Mouse (Mus musculus) CH12.LX (cell line): ENCODE measurements around the gene Sstr3. TPM values are rescaled to one million over a fixed set of nuclear protein-coding genes. Genes with fewer than 3 reads are reported as not detected.

Experiments used
- DNase-seq: peaks from one replicate; pipeline ENCODE4 v3.0.0-alpha.2; 2013; ENCODE audit errors: extremely low read depth
- H3K27ac ChIP-seq: 2 replicates; pipeline ENCODE4 v1.5.1; 2012; ENCODE audit warnings: low read depth, mild to moderate bottlenecking, control low read depth, moderate library complexity; ENCODE audit not compliant: insufficient read depth
- H3K27me3 ChIP-seq: replicated peaks from 2 replicates; pipeline ENCODE3; 2012; ENCODE audit warnings: inconsistent platforms
- H3K36me3 ChIP-seq, 2 experiments: replicated peaks in 1 of 2; 2 replicates each; pipeline versions ENCODE3 to v1.6.1; 2012; ENCODE audit warnings: inconsistent platforms in 1 of 2, low read length in 1 of 2, mild to moderate bottlenecking in 1 of 2, mixed read lengths in 1 of 2, moderate library complexity in 1 of 2; ENCODE audit not compliant: control insufficient read depth in 1 of 2, insufficient read depth in 1 of 2
- H3K4me1 ChIP-seq, 2 experiments: 2 replicates each; pipeline ENCODE4 v1.6.1; 2012; ENCODE audit warnings: inconsistent platforms in 1 of 2, moderate library complexity in 1 of 2; ENCODE audit not compliant: insufficient read depth in 2 of 2, control insufficient read depth in 1 of 2
- H3K4me2 ChIP-seq: 2 replicates; pipeline ENCODE4 v1.6.1; 2012; ENCODE audit warnings: low read depth, mild to moderate bottlenecking, control low read depth; ENCODE audit not compliant: poor library complexity, insufficient read depth, severe bottlenecking
- H3K4me3 ChIP-seq, 3 experiments: fragments of 150-350 bp in 1 of 3; sonication (generic) in 1 of 3; replicated peaks in 1 of 3; 2 replicates each; pipeline versions ENCODE3 to v1.5.1; 2011 to 2012; ENCODE audit warnings: low read depth in 2 of 3, low read length in 2 of 3, mild to moderate bottlenecking in 2 of 3, moderate library complexity in 2 of 3, control low read depth in 1 of 3, improper control_type of control experiment in 1 of 3, inconsistent platforms in 1 of 3, mixed read lengths in 1 of 3; ENCODE audit not compliant: poor library complexity in 1 of 3
- H3K79me2 ChIP-seq: replicated peaks from 2 replicates; pipeline ENCODE4 v1.6.1; 2012; ENCODE audit warnings: mild to moderate bottlenecking, moderate library complexity; ENCODE audit not compliant: control insufficient read depth, poor library complexity, insufficient read depth, severe bottlenecking; ENCODE audit errors: extremely low read depth
- H3K9ac ChIP-seq: 2 replicates; pipeline ENCODE4 v1.6.1; 2012; ENCODE audit warnings: low read depth, mild to moderate bottlenecking, control low read depth, moderate library complexity; ENCODE audit not compliant: insufficient read depth
- H3K9me3 ChIP-seq: replicated peaks from 2 replicates; pipeline ENCODE3; 2012; ENCODE audit warnings: low read length, inconsistent platforms, mixed read lengths
- BHLHE40 ChIP-seq: IDR thresholded peaks from 2 replicates; pipeline ENCODE4 v1.6.1; 2011; ENCODE audit warnings: mild to moderate bottlenecking, low read depth, low read length, improper control_type of control experiment
- CHD1 ChIP-seq: IDR thresholded peaks from 2 replicates; pipeline ENCODE4 v1.6.1; 2012; ENCODE audit warnings: low read depth, low read length, improper control_type of control experiment, inconsistent platforms
- CHD2 ChIP-seq: IDR thresholded peaks from 2 replicates; pipeline ENCODE4 v1.6.1; 2011; ENCODE audit warnings: low read length, improper control_type of control experiment
- CTCF ChIP-seq, 2 experiments: IDR thresholded peaks in 1 of 2; conservative IDR thresholded peaks in 1 of 2; 2 replicates each; pipeline ENCODE4 v1.5.1; 2011 to 2012; ENCODE audit warnings: low read depth in 2 of 2, low read length in 2 of 2, improper control_type of control experiment in 1 of 2, inconsistent platforms in 1 of 2, mild to moderate bottlenecking in 1 of 2, moderate library complexity in 1 of 2
- E2F4 ChIP-seq: IDR thresholded peaks from 2 replicates; pipeline ENCODE4 v1.6.1; 2011; ENCODE audit warnings: low read depth, low read length, improper control_type of control experiment; ENCODE audit not compliant: insufficient replicate concordance
- ELF1 ChIP-seq: IDR thresholded peaks from 2 replicates; pipeline ENCODE4 v1.6.1; 2014; ENCODE audit warnings: low read depth, mild to moderate bottlenecking, inconsistent platforms, low read length, improper control_type of control experiment
- EP300 ChIP-seq: IDR thresholded peaks from 2 replicates; pipeline ENCODE4 v1.6.1; 2011; ENCODE audit warnings: low read length, improper control_type of control experiment
- ETS1 ChIP-seq: conservative IDR thresholded peaks from 2 replicates; pipeline ENCODE4 v1.6.1; 2012; ENCODE audit warnings: low read depth, mild to moderate bottlenecking, inconsistent platforms, low read length, improper control_type of control experiment, moderate library complexity
- GABPA ChIP-seq: IDR thresholded peaks from 2 replicates; pipeline ENCODE4 v1.6.1; 2012; ENCODE audit warnings: low read depth, low read length, improper control_type of control experiment, inconsistent platforms; ENCODE audit not compliant: insufficient replicate concordance
- HCFC1 ChIP-seq: IDR thresholded peaks from 2 replicates; pipeline ENCODE4 v1.6.1; 2012; ENCODE audit warnings: low read depth, mild to moderate bottlenecking, inconsistent platforms, low read length, improper control_type of control experiment
- IRF4 ChIP-seq: IDR thresholded peaks from 2 replicates; pipeline ENCODE4 v1.6.1; 2014; ENCODE audit warnings: low read depth, mild to moderate bottlenecking, inconsistent platforms, low read length, improper control_type of control experiment
- JUND ChIP-seq: conservative IDR thresholded peaks from 2 replicates; pipeline ENCODE4 v1.6.1; 2011; ENCODE audit warnings: low read depth, low read length, improper control_type of control experiment
- KAT2A ChIP-seq: IDR thresholded peaks from 2 replicates; pipeline ENCODE4 v1.6.1; 2012; ENCODE audit warnings: low read length, improper control_type of control experiment, inconsistent platforms; ENCODE audit not compliant: insufficient replicate concordance
- MAFK ChIP-seq: IDR thresholded peaks from 2 replicates; pipeline ENCODE4 v1.6.1; 2011; ENCODE audit warnings: low read length, improper control_type of control experiment; ENCODE audit not compliant: insufficient replicate concordance
- MAX ChIP-seq: IDR thresholded peaks from 2 replicates; pipeline ENCODE4 v1.6.1; 2011; ENCODE audit warnings: low read length, improper control_type of control experiment
- MXI1 ChIP-seq: IDR thresholded peaks from 2 replicates; pipeline ENCODE4 v1.6.1; 2011; ENCODE audit warnings: mild to moderate bottlenecking, low read depth, low read length, improper control_type of control experiment
- NELFE ChIP-seq: IDR thresholded peaks from 2 replicates; pipeline ENCODE4 v1.6.1; 2011; ENCODE audit warnings: low read depth, low read length, improper control_type of control experiment
- POLR2A ChIP-seq: IDR thresholded peaks from 2 replicates; pipeline ENCODE4 v1.6.1; 2011; ENCODE audit warnings: low read depth, mild to moderate bottlenecking, improper control_type of control experiment, low read length
- POLR2AphosphoS2 ChIP-seq: IDR thresholded peaks from 2 replicates; pipeline ENCODE4 v1.6.1; 2011; ENCODE audit warnings: low read depth, low read length, improper control_type of control experiment
- RAD21 ChIP-seq: IDR thresholded peaks from 2 replicates; pipeline ENCODE4 v1.6.1; 2011; ENCODE audit warnings: low read depth, mild to moderate bottlenecking, low read length, improper control_type of control experiment, moderate library complexity
- RCOR1 ChIP-seq: conservative IDR thresholded peaks from 2 replicates; pipeline ENCODE4 v1.6.1; 2012; ENCODE audit warnings: low read depth, mild to moderate bottlenecking, inconsistent platforms, low read length, improper control_type of control experiment
- SIN3A ChIP-seq: IDR thresholded peaks from 2 replicates; pipeline ENCODE4 v1.6.1; 2012; ENCODE audit warnings: low read length, improper control_type of control experiment, inconsistent platforms
- SMC3 ChIP-seq: IDR thresholded peaks from 2 replicates; pipeline ENCODE4 v1.6.1; 2011; ENCODE audit warnings: low read depth, low read length, improper control_type of control experiment
- TBP ChIP-seq: conservative IDR thresholded peaks from 2 replicates; pipeline ENCODE4 v1.6.1; 2011; ENCODE audit warnings: low read depth, low read length, improper control_type of control experiment
- TCF12 ChIP-seq: IDR thresholded peaks from 2 replicates; pipeline ENCODE4 v1.6.1; 2014; ENCODE audit warnings: low read depth, mild to moderate bottlenecking, inconsistent platforms, low read length, improper control_type of control experiment
- UBTF ChIP-seq: IDR thresholded peaks from 2 replicates; pipeline ENCODE4 v1.6.1; 2012; ENCODE audit warnings: low read depth, mild to moderate bottlenecking, inconsistent platforms, low read length, improper control_type of control experiment, moderate library complexity
- ZC3H11A ChIP-seq: IDR thresholded peaks from 2 replicates; pipeline ENCODE4 v1.6.1; 2012; ENCODE audit warnings: low read depth, mild to moderate bottlenecking, inconsistent platforms, low read length, improper control_type of control experiment
- ZKSCAN1 ChIP-seq: IDR thresholded peaks from 2 replicates; pipeline ENCODE4 v1.6.1; 2012; ENCODE audit warnings: low read depth, inconsistent platforms, low read length, improper control_type of control experiment, borderline replicate concordance
- ZMIZ1 ChIP-seq: IDR thresholded peaks from 2 replicates; pipeline ENCODE4 v1.6.1; 2012; ENCODE audit warnings: low read depth, mild to moderate bottlenecking, inconsistent platforms, low read length, improper control_type of control experiment
- dilution Hi-C: fragments of 300-500 bp; cut with MboI; formaldehyde crosslinking; loops from 2 replicates; pipeline ENCODE4 v1.14.3; 2020; ENCODE audit warnings: low sequenced_read_pairs; ENCODE audit not compliant: extremely low pct_unique_long_range_greater_than_20kb, extremely low pct_ligation_motif_present
- in situ Hi-C: fragments of 300-500 bp; cut with MboI; formaldehyde crosslinking; loops from 3 replicates; pipeline ENCODE4 v1.14.3; 2019; ENCODE audit warnings: low sequenced_read_pairs, low pct_ligation_motif_present, low pct_unique_long_range_greater_than_20kb, mixed read lengths
- polyA plus RNA-seq: library from polyadenylated mRNA; unstranded; fragments of >175 nt; gene quantifications from 2 replicates; pipeline ENCODE4 v1.2.1, GENCODE M21; 2012; ENCODE audit warnings: low read depth; ENCODE audit not compliant: insufficient read length
- total RNA-seq, 2 experiments: library from RNA; depleted of rRNA; stranded (reverse); fragments of 300-350 nt in 1 of 2; fragments of >200 nt in 1 of 2; gene quantifications; 2 replicates each; pipeline ENCODE4 v1.2.3; 2012 to 2014

Gene Sstr3
- total and polyA plus RNA-seq, 3 experiments: 0.36 TPM; not detected in 2

DNA sequence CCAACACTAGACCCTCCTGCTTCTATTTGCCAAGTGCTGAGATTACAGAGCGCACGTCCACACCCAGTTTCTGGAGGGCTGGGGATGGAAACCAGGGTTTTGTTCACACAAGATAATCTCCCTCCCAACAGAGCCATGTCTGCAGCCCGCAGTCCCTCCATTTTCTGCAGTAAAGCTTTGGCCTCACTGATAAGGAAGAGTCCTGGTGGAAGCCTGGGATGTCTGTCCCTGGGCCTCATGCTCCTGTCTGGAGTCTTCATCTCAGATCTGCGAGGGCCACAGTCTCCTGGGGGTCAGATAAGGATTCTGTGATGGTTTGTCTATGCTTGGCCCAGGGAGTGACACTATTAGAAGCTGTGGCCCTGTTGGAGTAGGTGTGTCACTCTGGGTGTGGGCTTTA, 43.6 kb upstream of the Sstr3 start:
- in situ Hi-C loops: loop anchor here (5.0 kb wide), 1 partner anchor 34 kb away; no protein-coding TSS in a partner anchor
- no peak for DNase-seq
- dilution Hi-C loops: no loop called here
- H3K4me2 ChIP-seq: no peak overlapping the region
- H3K27ac ChIP-seq: peak overlapping the region; percentile 96
- peaks cover 52 to 95% of the 10 kb centered on the region in 2 experiments for H3K4me1 ChIP-seq
- H3K9ac ChIP-seq: no peak overlapping the region
- no peak overlapping the region for H3K4me3 ChIP-seq
- peaks cover 12% of the 10 kb centered on the region for H3K9me3 ChIP-seq
- H3K27me3 ChIP-seq: no peaks in the 10 kb centered on the region
- no peak for TF ChIP-seq GABPA
- no peak for TF ChIP-seq SIN3A
- TF ChIP-seq MXI1: no peak
- no peak for TF ChIP-seq BHLHE40
- no peak for TF ChIP-seq SMC3
- H3K79me2 ChIP-seq: no peaks in the 10 kb centered on the region
- H3K36me3 ChIP-seq: no peaks in the 10 kb centered on the region

DNA sequence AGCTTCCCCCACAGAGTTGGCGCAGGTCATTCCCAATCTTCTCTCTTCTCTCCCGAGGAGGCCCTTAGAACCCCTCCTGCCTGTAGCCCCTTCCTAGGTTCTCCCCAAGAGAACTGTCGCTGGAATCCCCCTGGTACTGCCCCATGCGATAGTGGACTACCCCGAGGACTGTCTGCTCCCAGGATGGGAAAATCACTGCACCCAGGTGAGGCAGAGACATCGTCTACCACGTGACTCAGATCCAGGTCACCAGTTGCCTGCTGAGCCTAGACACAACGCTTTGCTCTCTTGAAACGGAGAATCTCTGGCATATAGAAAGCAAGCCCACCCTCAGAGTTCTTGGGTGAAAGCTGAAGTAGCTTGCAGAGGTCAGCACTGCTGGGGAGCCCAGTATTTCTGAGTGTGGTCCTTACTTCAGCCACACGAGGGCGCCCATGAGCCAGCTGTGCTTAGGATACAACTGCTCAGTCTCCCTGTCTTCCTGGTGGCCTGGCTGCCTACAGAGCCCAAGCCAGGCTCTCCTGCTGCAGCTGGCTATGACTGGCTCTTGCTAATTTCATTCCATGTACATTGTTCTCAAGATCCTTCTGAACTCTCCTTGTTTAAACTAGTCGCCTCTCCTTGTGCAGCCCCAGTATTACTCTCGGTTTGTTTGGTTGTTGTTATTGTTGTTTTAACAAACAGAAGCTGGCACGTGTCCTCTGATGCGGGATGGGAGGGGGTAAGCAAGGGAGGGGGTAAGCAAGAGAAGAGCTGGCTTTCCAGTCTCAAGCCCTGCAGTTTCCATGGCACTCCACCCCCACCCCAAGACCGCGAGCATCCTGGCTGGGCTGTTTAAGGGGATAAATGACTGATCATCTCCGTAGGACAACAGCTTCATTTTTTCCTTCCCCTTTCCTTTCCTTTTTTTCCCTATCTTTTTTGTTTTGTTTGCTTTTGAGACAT, 42.8 kb upstream of the Sstr3 start:
- in situ Hi-C loops: loop anchor here (5.0 kb wide), 1 partner anchor 35 kb away; no protein-coding TSS in a partner anchor
- dilution Hi-C loops: no loop called here
- H3K36me3 ChIP-seq: no peaks in the 10 kb centered on the region
- no peaks in the 10 kb centered on the region for H3K27me3 ChIP-seq
- DNase-seq: peak; percentile 86
- H3K9me3 ChIP-seq: peaks cover 12% of the 10 kb centered on the region
- no peaks in the 10 kb centered on the region for H3K79me2 ChIP-seq
- peak overlapping the region; percentile 96 for H3K27ac ChIP-seq
- H3K4me3 ChIP-seq: no peak overlapping the region
- peaks cover 51 to 94% of the 10 kb centered on the region in 2 experiments for H3K4me1 ChIP-seq
- H3K9ac ChIP-seq: no peak overlapping the region
- H3K4me2 ChIP-seq: 0 out of 2 replicates have a peak overlapping the region, but pooled peaks have one; percentile 18
- TF ChIP-seq CTCF (conservative IDR thresholded peaks at IDR 0.05 in 1 of 2, IDR thresholded peaks at IDR 0.05 in 1 of 2; ENCODE audit: low read depth in 2 of 2, low read length in 2 of 2) (peak; percentile 79 to 95), ZC3H11A (peak; percentile 56), CHD1 (peak; percentile 73; the same call in 1 of the 2 replicates), HCFC1 (peak; percentile 23; the same call in 1 of the 2 replicates), ZKSCAN1 (no peak), RAD21 (peak; percentile 92), SIN3A (peak; percentile 47; the same call in 1 of the 2 replicates), BHLHE40 (peak; percentile 79), POLR2A (no peak), EP300 (no peak), ELF1 (peak; percentile 68), MAFK (peak; percentile 47; the same call in 1 of the 2 replicates), JUND (peak; percentile 43; the same call in 1 of the 2 replicates), RCOR1 (0 out of 2 replicates have a peak, but pooled peaks have one; percentile 39), MXI1 (0 out of 2 replicates have a peak, but pooled peaks have one; percentile 45), IRF4 (peak; percentile 37), NELFE (peak; percentile 19; the same call in 1 of the 2 replicates), TBP (no peak), CHD2 (no peak), KAT2A (no peak), GABPA (no peak), UBTF (no peak), POLR2AphosphoS2 (no peak), ZMIZ1 (no peak), TCF12 (peak; percentile 51), ETS1 (no peak; the same call in 1 of the 2 replicates), MAX (no peak), E2F4 (no peak)
